Mouse (Mus musculus) heart, postnatal 14 days (tissue): ENCODE measurements around the gene Olfr961. TPM values are rescaled to one million over a fixed set of nuclear protein-coding genes. Genes with fewer than 3 reads are reported as not detected.

ENCODE experiments used
- total RNA-seq, 2 experiments: library from RNA; stranded (reverse); gene quantifications; 2 replicates each; pipeline ENCODE4 v1.2.3; 2021

The Olfr961 gene
- total RNA-seq, 2 experiments from 2014 or later: not detected

Other genes with a start within 250 kb of the Olfr961 start
- gene Olfr952, start 217.9 kb upstream of the Olfr961 start, total RNA-seq: not detected
- not detected for gene Olfr954, start 188.4 kb upstream of the Olfr961 start, total RNA-seq
- not detected for gene Olfr955, start 173.1 kb upstream of the Olfr961 start, total RNA-seq
- not detected for gene Olfr44, start 151.1 kb upstream of the Olfr961 start, total RNA-seq
- gene Olfr957, start 129.3 kb upstream of the Olfr961 start, total RNA-seq: not detected
- gene Olfr958, start 91.0 kb upstream of the Olfr961 start, total RNA-seq: not detected
- not detected for gene Olfr959, start 69.5 kb upstream of the Olfr961 start, total RNA-seq
- 1 to 10 TPM in 1 of 2 experiments, under 1 TPM in 1; 0.73 to 1.4 TPM for gene AW551984, start 40.7 kb upstream of the Olfr961 start, total RNA-seq
- not detected for gene Olfr148, start 34.4 kb upstream of the Olfr961 start, total RNA-seq
- not detected for gene Olfr960, start 23.7 kb upstream of the Olfr961 start, total RNA-seq
- gene Olfr963, start 22.1 kb downstream of the Olfr961 start, total RNA-seq: not detected
- gene Olfr149, start 62.0 kb downstream of the Olfr961 start, total RNA-seq: not detected
- gene Olfr965, start 66.3 kb downstream of the Olfr961 start, total RNA-seq: not detected
- not detected for gene Olfr150, start 85.9 kb downstream of the Olfr961 start, total RNA-seq
- not detected for gene Olfr967, start 101.2 kb downstream of the Olfr961 start, total RNA-seq
- not detected for gene Olfr968, start 138.2 kb downstream of the Olfr961 start, total RNA-seq
- not detected for gene Olfr969, start 145.9 kb downstream of the Olfr961 start, total RNA-seq
- gene Olfr970, start 163.8 kb downstream of the Olfr961 start, total RNA-seq: not detected
- gene Olfr971, start 191.8 kb downstream of the Olfr961 start, total RNA-seq: not detected
- not detected for gene Olfr972, start 221.3 kb downstream of the Olfr961 start, total RNA-seq